Mouse (Mus musculus): Measurements from ENCODE around the gene Znfx1. TPM values are rescaled to one million over a fixed set of nuclear protein-coding genes. Genes with fewer than 3 reads are reported as not detected.

Znfx1 gene
- polyA plus RNA-seq (2012; fragmentation: generic; extraction: Trizol): 23.3 TPM

DNA sequence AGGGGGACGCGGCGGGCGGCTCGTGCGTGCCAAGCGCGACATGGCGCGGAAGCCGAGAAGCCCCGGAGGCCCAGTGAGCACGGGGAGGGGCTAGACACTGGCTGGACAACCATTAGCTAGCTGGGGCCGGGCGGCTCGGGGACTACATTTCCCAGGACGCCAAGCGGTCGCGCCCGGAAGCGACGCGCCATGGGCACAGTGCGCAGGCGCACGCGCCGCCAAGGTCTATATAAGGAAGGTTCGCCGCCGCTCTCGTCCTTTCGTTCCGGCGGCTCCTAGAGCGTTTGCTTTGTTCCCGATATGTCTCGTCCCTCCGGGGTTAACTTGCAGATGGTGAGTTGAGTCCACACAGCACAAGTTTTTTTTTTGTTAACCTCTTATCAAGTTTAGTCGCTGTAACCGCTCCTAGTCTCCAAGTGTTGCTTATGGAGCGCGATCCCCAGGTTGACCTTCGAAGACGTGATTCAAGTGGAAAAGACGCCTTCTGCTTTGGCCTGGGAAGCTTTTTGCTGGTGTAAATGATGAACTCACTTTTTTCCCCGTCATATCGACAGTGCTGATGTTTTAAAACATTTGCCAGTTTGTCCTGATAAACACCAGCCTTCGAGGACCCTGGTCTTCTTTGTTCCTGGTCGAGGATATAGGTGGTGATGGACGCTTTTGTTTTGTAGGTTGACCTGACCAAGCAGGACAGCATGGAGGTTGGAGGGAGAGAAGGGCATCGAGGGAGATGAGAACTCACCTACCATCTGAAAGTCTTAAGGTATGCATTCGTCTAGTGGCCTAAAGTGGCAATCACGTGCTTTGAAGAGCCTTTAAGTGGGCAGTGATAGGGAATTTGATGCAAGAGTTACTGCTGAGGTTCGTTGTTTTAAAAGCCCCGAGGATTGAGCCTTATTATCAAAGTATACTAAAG is at the start of gene Znfx1:
TSS of gene Znfx1 (minus strand) at position 51 of the 916 bp plus-strand sequence.
- H3K36me3 ChIP-seq (ENCODE audit: control insufficient read depth, insufficient read depth): peaks cover 40% of the 10 kb centered on the region
- TF ChIP-seq POLR2A (IDR thresholded peaks at IDR 0.05; ENCODE audit: insufficient read length, low read depth): peak; percentile 96
- no peak for TF ChIP-seq CEBPB (IDR thresholded peaks at IDR 0.05; ENCODE audit: insufficient read depth, poor library complexity, severe bottlenecking)
- peak; percentile 87 for TF ChIP-seq SRF (IDR thresholded peaks at IDR 0.05; ENCODE audit: control insufficient read depth, insufficient read length, low read depth)
- peak; percentile 99 for TF ChIP-seq POLR2AphosphoS2 (IDR thresholded peaks at IDR 0.05; ENCODE audit: insufficient read length, low read depth)
- TF ChIP-seq USF1 (IDR thresholded peaks at IDR 0.05; ENCODE audit: low read depth): peak; percentile 33
- peak within 1 kb of the TSS; percentile 90 for H3K4me3 ChIP-seq
- peak within 1 kb of the TSS; percentile 65 for H3ac ChIP-seq (ENCODE audit: control insufficient read depth, insufficient read length)
- H3K79me2 ChIP-seq (ENCODE audit: control insufficient read depth, insufficient read depth): peaks cover 33% of the 10 kb centered on the region
- peak within 1 kb of the TSS; percentile 93 for H3K4me2 ChIP-seq (ENCODE audit: low read depth)
- no peaks in the 10 kb centered on the region for H3K27me3 ChIP-seq (ENCODE audit: control insufficient read depth, insufficient read depth, insufficient read length)

DNA sequence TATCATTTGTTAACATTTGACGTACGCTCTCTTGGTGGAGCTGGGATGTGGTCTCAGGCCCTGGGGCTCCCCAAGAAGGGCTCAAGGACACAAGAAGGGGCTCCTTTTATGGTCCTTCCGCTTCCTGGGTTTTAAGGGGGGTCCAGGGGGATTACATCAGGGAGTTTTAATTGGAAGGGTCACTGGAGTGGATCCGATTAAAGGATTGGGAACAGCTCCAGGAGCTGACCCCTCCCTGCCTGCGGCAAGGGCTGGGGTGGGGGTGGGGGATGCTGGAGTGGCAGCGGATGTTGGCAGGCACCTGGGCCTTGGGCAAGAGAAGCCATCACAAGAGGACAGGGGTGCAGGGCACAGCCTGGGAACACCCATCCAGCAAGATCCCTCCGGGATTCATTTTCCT is 49.4 kb upstream of the Znfx1 start:
- no peak overlapping the region for H3K4me2 ChIP-seq (ENCODE audit: low read depth)

DNA sequence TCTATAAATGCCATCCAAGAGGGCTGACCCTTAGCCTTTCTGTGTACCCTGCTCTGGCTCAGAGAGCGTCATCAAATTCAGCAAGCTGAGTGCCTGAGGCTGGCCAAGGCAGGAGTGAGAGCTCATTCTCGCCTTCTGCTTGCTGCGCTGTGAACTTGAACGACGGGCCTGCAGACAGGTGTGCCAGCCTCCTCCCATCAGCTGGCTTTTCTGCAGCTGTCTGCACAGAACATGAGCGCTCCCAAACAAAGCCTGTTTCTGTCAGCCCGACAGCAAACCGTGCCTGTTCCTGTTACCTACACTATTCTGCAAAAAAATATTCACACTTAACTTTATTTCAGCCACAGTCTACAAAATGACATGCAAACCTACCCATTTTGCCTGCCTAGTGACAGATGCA is 46.7 kb upstream of the Znfx1 start:
- no peak overlapping the region for H3K4me2 ChIP-seq (ENCODE audit: low read depth)
- no peak overlapping the region for H3ac ChIP-seq (ENCODE audit: control insufficient read depth, insufficient read length)
- H3K36me3 ChIP-seq (ENCODE audit: control insufficient read depth, insufficient read depth): no peaks in the 10 kb centered on the region
- H3K79me2 ChIP-seq (ENCODE audit: control insufficient read depth, insufficient read depth): no peaks in the 10 kb centered on the region
- H3K4me3 ChIP-seq: no peak overlapping the region
- peaks cover 2% of the 10 kb centered on the region for H3K27me3 ChIP-seq (ENCODE audit: control insufficient read depth, insufficient read depth, insufficient read length)
- TF ChIP-seq MYOD1 (IDR thresholded peaks at IDR 0.05; ENCODE audit: control insufficient read depth in 1 of 3, insufficient read length in 2 of 3, low read depth in 2 of 3) (peak in 2 of 3 experiments; percentile 75 to 89), MYOG (IDR thresholded peaks at IDR 0.05; ENCODE audit: control insufficient read depth in 1 of 3, insufficient read depth in 1 of 3, insufficient read length in 2 of 3, low read depth in 2 of 3) (peak; percentile 14 to 93 (median 80)), TCF3 (IDR thresholded peaks at IDR 0.05; ENCODE audit: insufficient read length, low read depth) (no peak)

More for the DNA sequence above, 49.4 kb upstream of the Znfx1 start:
- Histone ChIP-seq H3ac (ENCODE audit: control insufficient read depth, insufficient read length) (no peak overlapping the region), H3K4me3 (no peak overlapping the region), H3K27me3 (ENCODE audit: control insufficient read depth, insufficient read depth, insufficient read length) (peaks cover 21% of the 10 kb centered on the region), H3K36me3 (ENCODE audit: control insufficient read depth, insufficient read depth) (no peaks in the 10 kb centered on the region), H3K79me2 (ENCODE audit: control insufficient read depth, insufficient read depth) (no peaks in the 10 kb centered on the region)
- TF ChIP-seq CEBPB (IDR thresholded peaks at IDR 0.05; ENCODE audit: insufficient read depth, poor library complexity, severe bottlenecking) (no peak), POLR2A (IDR thresholded peaks at IDR 0.05; ENCODE audit: insufficient read length, low read depth) (no peak), SRF (IDR thresholded peaks at IDR 0.05; ENCODE audit: control insufficient read depth, insufficient read length, low read depth) (no peak), MAX (IDR thresholded peaks at IDR 0.05; ENCODE audit: low read depth) (no peak), REST (IDR thresholded peaks at IDR 0.05; ENCODE audit: insufficient read depth, insufficient read length) (no peak)

DNA sequence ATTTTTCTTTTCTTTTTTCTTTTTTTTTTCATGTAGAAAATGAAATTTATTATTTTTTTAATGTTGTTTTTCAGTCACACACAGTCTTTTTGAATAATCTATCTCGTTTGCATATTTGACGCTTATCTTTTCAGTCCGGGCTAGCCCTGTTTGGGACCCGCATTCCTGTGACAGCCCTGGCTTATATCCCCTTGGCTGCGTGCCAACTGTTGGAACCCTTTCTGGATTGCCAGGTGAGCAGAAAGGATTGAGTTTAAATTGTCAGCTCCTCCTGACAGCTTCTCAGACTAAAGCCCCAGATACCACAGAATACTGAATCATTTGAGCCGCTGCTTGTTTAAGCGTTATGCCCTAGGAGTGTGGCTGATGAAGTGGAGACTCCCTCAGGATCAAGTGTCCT is 40.7 kb upstream of the Znfx1 start:
- no peak for TF ChIP-seq MYOG (IDR thresholded peaks at IDR 0.05; ENCODE audit: control insufficient read depth in 1 of 3, insufficient read depth in 1 of 3, insufficient read length in 2 of 3, low read depth in 2 of 3)
- TF ChIP-seq TCF3 (IDR thresholded peaks at IDR 0.05; ENCODE audit: insufficient read length, low read depth): no peak
- TF ChIP-seq SRF (IDR thresholded peaks at IDR 0.05; ENCODE audit: control insufficient read depth, insufficient read length, low read depth): no peak
- no peak for TF ChIP-seq POLR2A (IDR thresholded peaks at IDR 0.05; ENCODE audit: insufficient read length, low read depth)
- no peak for TF ChIP-seq REST (IDR thresholded peaks at IDR 0.05; ENCODE audit: insufficient read depth, insufficient read length)
- TF ChIP-seq MYOD1 (IDR thresholded peaks at IDR 0.05; ENCODE audit: control insufficient read depth in 1 of 3, insufficient read length in 2 of 3, low read depth in 2 of 3): no peak
- TF ChIP-seq USF1 (IDR thresholded peaks at IDR 0.05; ENCODE audit: low read depth): no peak
- H3K36me3 ChIP-seq (ENCODE audit: control insufficient read depth, insufficient read depth): no peaks in the 10 kb centered on the region
- no peak overlapping the region for H3ac ChIP-seq (ENCODE audit: control insufficient read depth, insufficient read length)
- no peaks in the 10 kb centered on the region for H3K27me3 ChIP-seq (ENCODE audit: control insufficient read depth, insufficient read depth, insufficient read length)
- no peak overlapping the region for H3K4me3 ChIP-seq
- H3K79me2 ChIP-seq (ENCODE audit: control insufficient read depth, insufficient read depth): no peaks in the 10 kb centered on the region
- H3K4me2 ChIP-seq (ENCODE audit: low read depth): no peak overlapping the region

DNA sequence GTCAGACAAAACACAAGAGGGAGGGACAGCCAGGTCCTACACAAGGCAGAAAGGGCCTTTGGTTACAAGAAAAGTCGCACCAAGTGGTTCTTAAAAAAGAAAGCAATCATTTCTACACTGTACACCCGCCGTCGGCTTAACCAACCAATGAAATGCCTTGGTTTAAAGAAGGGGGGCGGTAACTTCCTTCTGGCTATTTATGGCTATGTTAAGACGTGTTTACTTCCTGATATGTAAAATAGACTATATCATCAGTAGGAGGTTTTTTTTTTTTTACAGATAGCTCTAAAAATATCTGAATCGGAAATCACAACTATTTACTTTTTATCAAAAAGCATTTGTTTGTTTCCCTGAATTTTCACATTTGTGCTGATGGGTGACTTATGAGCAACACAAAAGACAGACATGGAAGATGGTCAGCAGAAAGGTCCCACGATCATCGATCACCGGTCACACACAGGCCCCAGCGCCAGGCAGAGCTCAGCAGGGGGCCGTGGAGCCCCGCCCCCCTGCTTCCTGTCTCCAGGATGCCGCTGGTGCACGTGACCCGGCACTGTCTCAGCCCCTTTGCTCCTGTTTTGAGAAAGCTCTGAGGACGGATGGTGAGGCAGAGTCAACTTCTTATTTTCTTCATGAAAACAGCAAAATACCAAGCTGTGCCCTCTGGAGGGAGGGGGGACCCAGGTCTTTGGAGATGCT is 39.1 kb upstream of the Znfx1 start:
- no peak for TF ChIP-seq CEBPB (IDR thresholded peaks at IDR 0.05; ENCODE audit: insufficient read depth, poor library complexity, severe bottlenecking)
- no peak for TF ChIP-seq MYOD1 (IDR thresholded peaks at IDR 0.05; ENCODE audit: control insufficient read depth in 1 of 3, insufficient read length in 2 of 3, low read depth in 2 of 3)
- no peak overlapping the region for H3ac ChIP-seq (ENCODE audit: control insufficient read depth, insufficient read length)
- no peak overlapping the region for H3K4me3 ChIP-seq
- no peaks in the 10 kb centered on the region for H3K79me2 ChIP-seq (ENCODE audit: control insufficient read depth, insufficient read depth)
- no peak overlapping the region for H3K4me2 ChIP-seq (ENCODE audit: low read depth)
- no peaks in the 10 kb centered on the region for H3K27me3 ChIP-seq (ENCODE audit: control insufficient read depth, insufficient read depth, insufficient read length)
- H3K36me3 ChIP-seq (ENCODE audit: control insufficient read depth, insufficient read depth): no peaks in the 10 kb centered on the region

Data from myocyte (in vitro differentiated cells).